Mouse (Mus musculus): ENCODE measurements at regions not wholly inside any gene's neighbourhood (a gene's known extent, or its start where the extent isn't known, plus 50 kb on each side); places are given as distances from the start of the nearest gene placed in this dataset.

DNA sequence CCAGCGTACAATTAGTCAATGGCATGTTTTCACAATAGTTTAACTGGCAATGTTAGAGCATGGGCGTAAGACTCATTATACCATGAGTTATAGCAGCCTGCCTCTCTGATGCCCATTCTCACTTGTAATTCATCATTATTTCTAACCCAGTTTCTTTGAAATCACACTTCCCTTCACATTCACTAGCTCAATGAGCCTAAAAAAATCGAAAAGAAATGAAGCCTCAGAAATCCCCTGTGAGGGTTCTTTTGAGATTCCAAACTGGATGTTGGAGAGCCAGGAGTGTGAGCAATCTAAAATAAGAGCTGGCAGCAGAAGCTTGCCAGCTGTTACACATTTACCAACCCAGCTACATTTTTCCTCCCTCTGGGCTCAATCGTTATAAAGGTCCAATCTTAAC, 93.9 kb upstream of the Cav2 start:
- TF ChIP-seq CTCF (conservative IDR thresholded peaks at IDR 0.05 in 1 of 2, IDR thresholded peaks at IDR 0.05 in 1 of 2; ENCODE audit: low read depth in 2 of 2, low read length in 2 of 2) (no peak), JUN (IDR thresholded peaks at IDR 0.05; ENCODE audit: insufficient read depth, low read depth, low read length) (no peak), POLR2AphosphoS2 (IDR thresholded peaks at IDR 0.05; ENCODE audit: low read depth, low read length) (no peak), SIN3A (IDR thresholded peaks at IDR 0.05; ENCODE audit: low read length) (no peak), EP300 (IDR thresholded peaks at IDR 0.05; ENCODE audit: low read length) (no peak), E2F4 (IDR thresholded peaks at IDR 0.05; ENCODE audit: insufficient replicate concordance, low read depth, low read length) (no peak), POLR2A (IDR thresholded peaks at IDR 0.05; ENCODE audit: low read depth, low read length) (no peak), KAT2A (IDR thresholded peaks at IDR 0.05; ENCODE audit: insufficient replicate concordance, low read length) (no peak), ZC3H11A (IDR thresholded peaks at IDR 0.05; ENCODE audit: low read depth, low read length) (no peak), ZMIZ1 (IDR thresholded peaks at IDR 0.05; ENCODE audit: low read depth, low read length) (no peak), ETS1 (conservative IDR thresholded peaks at IDR 0.05; ENCODE audit: low read depth, low read length) (no peak)

Measured in CH12.LX (cell line).